Mouse (Mus musculus) heart, adult 8-10 months (tissue): ENCODE results near the gene Insl5. TPM values are rescaled to one million over a fixed set of nuclear protein-coding genes. Genes with fewer than 3 reads are reported as not detected.

Source experiments
- DNase-seq: peaks from one replicate; pipeline ENCODE4 v3.0.0; 2022; ENCODE audit warnings: low spot score
- total RNA-seq, 4 experiments: library from RNA; stranded (reverse); gene quantifications; 2 replicates each; pipeline ENCODE4 v1.2.4; 2022

The Insl5 gene
- total RNA-seq, 4 experiments from 2014 or later, result not detected

- no peak for DNase-seq
Observed at GRCm38 (mm10) chr4:102990595-102991340, 35.9 kb downstream of the Insl5 start.

GRCm38 (mm10) chr4:102990016-102990415 is 36.6 kb downstream of the Insl5 start:
- DNase-seq, result no peak

GRCm38 (mm10) chr4:102989391-102989790 is 37.3 kb downstream of the Insl5 start:
- no peak for DNase-seq

- DNase-seq, result no peak
Observed at GRCm38 (mm10) chr4:102988526-102988925, 38.1 kb downstream of the Insl5 start.

GRCm38 (mm10) chr4:102987756-102988155 is 38.9 kb downstream of the Insl5 start:
- DNase-seq, result no peak

- DNase-seq, result no peak
Observed at GRCm38 (mm10) chr4:102987325-102987724, 39.3 kb downstream of the Insl5 start.

GRCm38 (mm10) chr4:102986917-102987316 is 39.7 kb downstream of the Insl5 start:
- DNase-seq, result peak; percentile 60

- no peak for DNase-seq
Observed at GRCm38 (mm10) chr4:102986173-102986572, 40.5 kb downstream of the Insl5 start.

GRCm38 (mm10) chr4:102981709-102982108 is 44.9 kb downstream of the Insl5 start:
- DNase-seq, result no peak

GRCm38 (mm10) chr4:102979385-102979784 is 47.3 kb downstream of the Insl5 start:
- DNase-seq, result no peak

- no peak for DNase-seq
Observed at GRCm38 (mm10) chr4:102978440-102978839, 48.2 kb downstream of the Insl5 start, which contains the start of gene Tctex1d1. Tctex1d1 (plus strand) TSS chr4:102978606.

GRCm38 (mm10) chr4:102977778-102978321 is 48.8 kb downstream of the Insl5 start:
- DNase-seq, result no peak

GRCm38 (mm10) chr4:102976290-102977275 is 50.1 kb downstream of the Insl5 start:
- no peak for DNase-seq

GRCm38 (mm10) chr4:102974172-102974571 is 52.5 kb downstream of the Insl5 start:
- DNase-seq, result no peak

GRCm38 (mm10) chr4:102972071-102972470 is 54.6 kb downstream of the Insl5 start:
- DNase-seq, result no peak

GRCm38 (mm10) chr4:102971159-102971558 is 55.5 kb downstream of the Insl5 start:
- no peak for DNase-seq

- DNase-seq, result no peak
Observed at GRCm38 (mm10) chr4:102969599-102969998, 57.0 kb downstream of the Insl5 start.

Other genes with a start within 250 kb of the Insl5 start
- gene Tctex1d1, start 48.2 kb downstream of the Insl5 start, total RNA-seq, result not detected
- 10 to 100 TPM; 27.8 to 32.0 (median 29.6) TPM for gene Mier1, start 87.5 kb upstream of the Insl5 start, total RNA-seq
- 1 to 10 TPM in 1 of 4 experiments, under 1 TPM in 3; 0.73 to 1.1 (median 0.83) TPM for gene Wdr78, start 87.7 kb upstream of the Insl5 start, total RNA-seq
- gene Slc35d1, start 188.3 kb upstream of the Insl5 start, total RNA-seq, result 1 to 10 TPM; 6.6 to 9.8 (median 8.6) TPM